Mouse (Mus musculus): ENCODE measurements around the gene Prr14l.
"Not testable (repeated sequence)": the region's sequence is repeated elsewhere in the genome, so short reads cannot be mapped to it uniquely, and the experiment has no call there.

Prr14l gene

GRCm38 (mm10) chr5:32786454-32786853, 67.6 kb downstream of the Prr14l start:
- DNase-seq (ENCODE audit: low read depth, low spot score) = not testable (repeated sequence)

DNA sequence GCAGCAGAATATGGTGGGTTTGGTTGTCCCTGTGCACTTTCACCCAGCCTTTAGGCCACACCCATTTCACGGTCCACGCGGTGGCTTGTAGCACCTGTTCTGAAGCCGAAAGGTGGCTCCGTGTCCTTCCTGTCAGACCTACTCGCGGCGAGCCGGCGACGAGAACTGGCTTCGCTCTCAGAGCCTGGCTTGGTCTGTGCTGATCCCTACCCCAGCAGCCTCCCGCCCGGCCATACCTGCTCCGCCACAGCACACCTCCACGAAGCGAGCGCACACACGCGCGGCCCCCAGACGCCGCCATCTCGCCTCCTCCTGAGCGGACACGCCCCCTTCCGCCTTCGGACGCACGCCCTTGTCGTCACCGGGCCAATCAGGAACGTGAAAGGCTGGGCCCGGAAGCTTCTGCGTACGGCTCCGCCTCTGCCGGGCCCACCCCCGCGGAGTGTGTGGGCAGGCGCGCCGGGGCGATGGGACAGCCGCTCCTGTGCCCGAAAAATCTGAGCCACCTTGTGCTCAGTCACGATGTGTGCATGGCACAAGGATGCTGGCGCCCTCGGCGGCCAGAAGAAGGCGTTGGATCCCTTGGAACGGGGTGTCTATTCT, 68.6 kb downstream of the Prr14l start, which contains the start of gene Pisd:
Gene Pisd, minus strand, starts transcription at position 334 of the 603 bp plus-strand sequence.
- peak; percentile 80 for DNase-seq (ENCODE audit: low read depth, low spot score)

DNA sequence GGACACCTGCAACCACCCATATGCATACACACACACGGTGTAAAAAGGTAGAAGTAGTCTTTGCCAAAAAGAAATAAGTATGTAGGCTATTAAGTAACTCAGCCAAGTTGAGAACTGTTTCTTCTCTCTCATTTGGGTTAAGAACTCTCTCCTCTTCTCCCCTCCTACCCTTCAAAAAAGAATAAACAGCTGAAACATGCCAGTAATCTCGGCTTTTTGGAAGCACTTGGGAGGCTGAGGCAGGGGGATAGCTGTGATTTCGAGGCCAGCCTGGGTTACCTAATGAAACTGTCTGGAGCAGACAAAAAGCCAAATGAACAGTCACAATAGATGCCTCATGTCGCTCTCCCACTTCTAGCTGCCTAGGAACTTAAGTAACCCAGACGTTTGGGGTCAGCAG, 69.3 kb downstream of the Prr14l start:
- no peak for DNase-seq (ENCODE audit: low read depth, low spot score)

DNA sequence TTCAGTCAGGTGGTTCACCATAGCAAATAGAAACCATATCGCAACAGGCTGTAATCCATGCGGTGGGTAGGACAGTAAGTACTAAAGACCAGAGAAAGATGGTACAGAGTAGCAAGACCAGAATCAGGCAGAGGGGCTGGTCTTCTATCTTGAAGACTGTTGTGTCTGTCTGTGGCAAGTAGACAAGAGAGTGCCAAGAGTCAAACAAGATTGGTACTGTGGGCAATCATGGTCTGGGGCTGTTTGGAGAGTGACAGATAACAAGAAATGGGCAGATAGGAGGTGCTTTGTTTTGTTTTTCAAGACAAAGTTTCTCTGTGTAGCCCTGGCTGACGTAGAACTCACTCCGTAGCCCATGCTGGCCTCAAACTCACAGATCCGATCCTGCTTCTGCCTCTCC, 72.5 kb downstream of the Prr14l start:
- DNase-seq (ENCODE audit: low read depth, low spot score) = no peak

DNA sequence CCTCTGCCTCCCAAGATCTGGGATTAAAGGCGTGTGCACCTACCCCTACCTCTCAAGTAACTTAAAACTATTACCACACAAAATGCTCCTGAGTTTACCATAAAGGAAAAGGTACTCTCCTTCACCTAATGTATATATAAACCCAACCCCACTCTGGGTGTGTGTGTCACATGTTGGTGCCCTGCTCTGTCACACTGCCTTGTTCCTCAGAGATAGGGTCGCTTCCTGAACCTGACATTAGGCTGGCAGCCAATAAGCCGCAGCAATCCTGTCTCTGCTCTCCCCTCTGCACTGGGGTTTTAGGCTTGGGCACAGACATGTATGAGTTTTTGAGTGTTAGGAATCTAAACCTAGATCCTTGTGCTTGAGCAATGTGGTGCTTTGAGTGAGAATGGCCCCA, 75.9 kb downstream of the Prr14l start:
- no peak for DNase-seq (ENCODE audit: low read depth, low spot score)

- no peak for DNase-seq (ENCODE audit: low read depth, low spot score)
Measured at GRCm38 (mm10) chr5:32772361-32772760, 81.7 kb downstream of the Prr14l start.

DNA sequence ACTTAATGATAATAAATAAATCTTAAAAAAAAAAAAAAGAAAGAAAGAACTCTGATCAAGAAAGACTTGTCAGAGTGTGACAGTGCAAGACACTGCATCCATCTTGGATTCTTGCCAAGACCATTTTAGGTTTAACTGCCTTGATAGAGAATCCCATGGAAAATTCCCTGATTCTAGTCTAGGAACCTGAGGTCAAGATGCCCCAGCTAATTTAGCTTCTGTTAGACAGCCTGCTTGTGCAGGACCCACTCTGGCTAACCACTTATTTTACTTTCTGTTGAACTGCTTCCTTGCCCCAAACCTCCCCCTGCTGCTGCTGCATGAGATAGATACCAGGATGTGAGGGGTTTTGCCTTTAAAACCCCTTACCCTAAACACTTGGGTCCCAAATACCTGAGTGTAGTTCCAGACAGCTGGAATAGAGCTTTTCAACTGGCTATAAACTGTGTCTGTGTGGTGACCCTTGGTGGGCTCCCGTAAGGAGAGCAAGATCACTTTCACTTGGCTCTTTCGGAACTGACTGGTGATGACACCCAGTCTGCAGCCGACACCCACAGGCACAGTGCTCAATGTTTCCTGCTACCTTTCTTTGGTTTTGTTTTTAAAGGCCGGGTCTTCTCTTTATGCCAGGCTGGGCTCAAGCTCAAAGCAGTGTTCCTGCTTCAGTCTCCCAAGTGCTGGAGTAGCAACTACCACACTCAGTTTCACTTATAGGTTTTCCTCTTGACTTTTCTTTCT, 86.3 kb downstream of the Prr14l start:
- no peak for DNase-seq (ENCODE audit: low read depth, low spot score)

DNA sequence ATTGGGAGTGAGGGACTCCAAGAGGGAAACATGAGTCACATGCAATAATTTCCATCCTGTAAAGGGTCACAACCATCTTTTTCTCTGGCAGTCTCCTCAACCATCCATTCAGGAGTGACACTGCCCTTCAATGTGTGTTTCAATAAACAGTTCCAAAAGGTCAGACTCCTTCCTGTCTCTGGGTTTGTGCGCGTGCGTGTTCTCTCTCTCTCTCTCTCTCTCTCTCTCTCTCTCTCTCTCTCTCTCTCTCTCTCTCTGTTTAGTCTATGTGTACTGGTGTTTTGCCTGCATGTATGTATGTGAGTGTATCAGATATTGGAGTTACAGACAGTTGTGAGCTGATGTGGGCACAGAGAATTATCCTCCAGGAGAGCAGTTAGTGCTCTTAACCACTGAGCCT, 87.1 kb downstream of the Prr14l start:
- no peak for DNase-seq (ENCODE audit: low read depth, low spot score)

- DNase-seq (ENCODE audit: low read depth, low spot score) = no peak
Measured at GRCm38 (mm10) chr5:32761566-32762140, 92.4 kb downstream of the Prr14l start.

GRCm38 (mm10) chr5:32760787-32761186, 93.3 kb downstream of the Prr14l start:
- DNase-seq (ENCODE audit: low read depth, low spot score) = no peak

DNA sequence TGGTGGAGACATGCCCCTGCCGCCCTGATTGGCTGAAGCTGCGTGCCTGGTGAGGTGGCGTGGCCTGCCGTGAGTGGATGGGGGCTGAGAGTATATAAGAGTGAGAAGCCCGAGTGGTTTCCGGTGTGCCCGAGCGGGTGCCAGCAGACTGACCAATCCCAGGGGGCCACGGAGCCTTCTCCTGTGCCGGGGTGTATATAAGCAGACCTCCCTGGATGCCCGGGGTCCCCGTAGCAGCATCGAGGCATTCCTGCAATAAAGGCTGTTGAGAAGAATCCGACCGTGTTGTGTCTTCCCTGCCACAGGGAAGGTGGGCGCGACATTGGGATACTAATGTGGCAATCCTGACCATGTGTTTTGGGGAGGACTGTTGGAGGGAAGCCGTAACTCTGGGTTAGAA, 93.7 kb downstream of the Prr14l start:
- not testable (repeated sequence) for DNase-seq (ENCODE audit: low read depth, low spot score)

DNA sequence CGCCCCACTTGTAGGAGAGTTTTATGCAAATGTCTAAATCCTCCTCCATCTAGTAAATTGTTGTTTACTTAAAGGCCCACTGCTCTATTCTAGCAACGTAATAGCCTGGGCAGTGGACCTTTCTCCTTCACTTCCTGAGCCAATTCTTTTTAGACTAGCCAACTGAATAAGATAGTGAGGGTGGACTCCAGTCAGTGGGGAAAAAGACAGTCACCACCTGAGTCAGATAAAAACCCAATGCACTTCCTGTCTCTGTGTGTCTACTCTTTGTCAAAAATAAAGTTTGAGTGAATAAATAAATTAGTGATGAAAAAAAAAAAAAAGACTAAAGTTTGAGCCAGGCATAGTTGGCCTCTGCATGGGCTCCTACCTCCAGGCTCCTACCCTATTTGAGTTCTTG, 94.4 kb downstream of the Prr14l start:
- no peak for DNase-seq (ENCODE audit: low read depth, low spot score)

DNA sequence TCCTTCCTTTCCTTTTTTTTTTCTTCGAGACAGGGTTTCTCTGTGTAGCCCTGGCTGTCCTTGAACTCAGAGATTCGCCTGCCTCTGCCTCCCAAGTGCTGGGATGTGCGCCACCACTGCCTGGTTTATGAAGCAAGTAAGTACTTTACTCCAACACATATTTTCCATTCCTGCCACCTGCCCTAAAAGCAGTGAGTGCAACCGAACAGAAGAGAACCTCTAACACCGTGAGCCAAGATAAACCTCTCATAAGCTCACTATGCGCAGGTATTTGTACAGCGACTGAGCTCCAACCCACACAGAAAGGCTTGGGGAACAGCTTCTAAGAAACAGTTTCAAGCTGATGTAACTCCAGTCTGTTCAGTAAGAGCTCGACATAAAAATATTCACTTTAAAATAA, 97.9 kb downstream of the Prr14l start:
- no peak for DNase-seq (ENCODE audit: low read depth, low spot score)

- no peak for DNase-seq (ENCODE audit: low read depth, low spot score)
Measured at GRCm38 (mm10) chr5:32751736-32752135, 102.3 kb downstream of the Prr14l start.

DNA sequence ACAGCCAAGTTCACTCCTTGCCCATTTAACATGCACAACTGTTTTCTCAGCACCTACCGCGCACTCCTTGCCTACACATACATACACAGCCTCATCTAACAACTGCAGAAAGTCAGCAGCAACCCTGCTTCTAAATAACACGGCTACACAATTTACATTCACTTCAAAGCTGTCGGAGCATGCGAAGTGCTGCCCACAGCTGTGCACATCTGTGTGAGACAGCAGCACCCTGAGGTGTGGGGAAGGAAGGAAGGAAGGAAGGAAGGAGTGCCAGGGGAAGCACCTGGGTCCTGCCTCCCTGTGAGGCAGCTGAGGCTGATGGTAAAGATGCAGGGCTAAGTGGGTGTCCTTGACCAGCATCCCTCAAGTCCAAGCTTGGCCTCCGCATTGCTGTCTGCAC, 105.1 kb downstream of the Prr14l start:
- no peak for DNase-seq (ENCODE audit: low read depth, low spot score)

DNA sequence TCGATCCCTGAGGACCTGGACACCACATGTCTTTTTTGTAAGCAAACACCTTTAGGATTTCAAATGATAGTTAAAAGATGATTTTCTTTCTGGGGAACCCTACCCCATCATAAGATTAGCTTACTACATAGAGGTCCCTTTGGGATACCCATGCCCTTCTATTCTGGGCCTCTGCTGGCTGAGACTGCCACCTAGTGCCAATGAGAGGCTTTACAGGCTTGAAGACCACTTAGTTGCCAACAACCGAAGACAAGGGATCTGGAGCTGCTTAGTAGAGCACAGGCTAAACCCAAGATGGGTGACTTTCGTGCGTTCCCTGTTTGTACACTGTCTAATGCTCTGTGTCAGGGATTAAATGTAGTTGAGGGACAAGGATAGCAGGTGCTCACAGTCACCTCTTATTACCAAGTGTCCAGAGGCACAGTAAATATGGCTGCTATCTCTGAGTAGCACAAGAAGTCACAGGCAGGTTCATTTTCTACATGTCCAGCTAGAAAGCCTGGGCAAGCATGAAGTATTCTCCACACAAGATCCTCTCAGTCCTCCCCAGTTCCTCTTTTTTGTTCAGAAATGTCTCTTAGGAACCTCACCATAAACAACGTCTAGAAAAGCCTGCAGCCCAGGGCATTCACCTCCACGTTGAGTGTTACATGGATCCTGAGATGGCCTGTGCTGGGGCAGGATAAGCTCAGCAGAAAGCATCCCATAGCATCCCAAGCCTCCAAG, 106.2 kb downstream of the Prr14l start:
- DNase-seq (ENCODE audit: low read depth, low spot score) = peak; percentile 28

DNA sequence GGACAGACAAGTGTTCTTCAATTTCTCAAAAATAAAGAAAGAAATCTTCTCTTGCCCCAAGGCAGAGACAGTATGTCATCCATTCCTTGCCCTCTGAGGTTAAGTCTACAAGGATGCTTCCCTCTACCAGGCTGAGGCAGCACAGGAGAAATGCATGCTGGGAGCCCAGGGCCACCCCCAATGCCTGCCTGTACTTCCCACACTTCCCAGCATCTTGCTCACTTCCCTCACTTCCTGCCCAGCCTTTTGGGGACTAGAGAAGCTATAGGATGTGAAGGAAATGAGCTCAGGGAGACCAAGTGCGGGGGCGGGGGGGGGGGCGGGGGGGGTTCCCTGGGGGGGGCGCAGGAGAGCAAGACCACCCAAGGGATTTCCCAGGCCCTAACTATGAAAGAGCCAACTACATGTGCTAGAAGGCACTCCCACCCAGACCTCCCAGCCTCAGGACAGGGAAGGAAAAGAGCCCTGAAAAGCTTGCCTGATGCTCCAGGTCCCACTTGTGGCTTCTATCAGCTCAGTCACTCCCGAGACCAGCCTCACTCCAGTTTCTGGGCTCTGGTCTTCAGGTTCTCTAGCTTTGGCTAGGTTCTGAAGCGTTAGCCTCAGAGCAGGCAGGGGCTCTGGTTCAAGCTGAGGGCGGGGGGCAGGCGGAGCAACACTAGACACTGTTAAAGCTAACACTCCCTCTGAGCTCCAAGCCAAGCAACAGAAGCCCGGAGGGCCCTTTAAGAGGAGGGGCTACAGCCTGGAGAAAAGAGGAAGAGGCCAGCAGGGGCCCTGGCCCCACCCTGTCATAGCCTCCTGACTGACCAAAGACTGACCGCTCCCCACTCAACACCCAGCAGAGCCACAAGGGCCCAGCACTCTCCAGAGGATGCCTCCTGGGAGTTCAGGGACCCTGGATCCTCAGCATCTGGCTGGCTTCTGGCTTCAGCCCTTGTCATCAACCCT, 108.1 kb downstream of the Prr14l start:
- peak; percentile 6 for DNase-seq (ENCODE audit: low read depth, low spot score)

GRCm38 (mm10) chr5:32742149-32742548, 111.9 kb downstream of the Prr14l start:
- DNase-seq (ENCODE audit: low read depth, low spot score) = no peak

- not testable (repeated sequence) for DNase-seq (ENCODE audit: low read depth, low spot score)
Measured at GRCm38 (mm10) chr5:32741377-32741776, 112.7 kb downstream of the Prr14l start.

GRCm38 (mm10) chr5:32740850-32741249, 113.2 kb downstream of the Prr14l start:
- DNase-seq (ENCODE audit: low read depth, low spot score) = not testable (repeated sequence)

GRCm38 (mm10) chr5:32740138-32740537, 113.9 kb downstream of the Prr14l start:
- DNase-seq (ENCODE audit: low read depth, low spot score) = no peak
